Mouse (Mus musculus): Measurements from ENCODE around the gene Mcat.

Mcat gene

GRCm38 (mm10) chr15:83539905-83540304, 23.7 kb downstream of the Mcat start:
- DNase-seq (ENCODE audit: low read depth, low spot score) = no peak

- DNase-seq (ENCODE audit: low read depth, low spot score) = no peak
These were observed 24.7 kb downstream of the Mcat start for GRCm38 (mm10) chr15:83538855-83539254.

- no peak for DNase-seq (ENCODE audit: low read depth, low spot score)
These were observed 27.7 kb downstream of the Mcat start for GRCm38 (mm10) chr15:83535890-83536231.

GRCm38 (mm10) chr15:83534960-83535889, 28.4 kb downstream of the Mcat start:
- peak; percentile 31 for DNase-seq (ENCODE audit: low read depth, low spot score)

GRCm38 (mm10) chr15:83532606-83533005, 31.0 kb downstream of the Mcat start:
- peak; percentile 72 for DNase-seq (ENCODE audit: low read depth, low spot score)

GRCm38 (mm10) chr15:83531961-83532469, 31.6 kb downstream of the Mcat start:
- DNase-seq (ENCODE audit: low read depth, low spot score) = peak; percentile 73

- no peak for DNase-seq (ENCODE audit: low read depth, low spot score)
These were observed 32.9 kb downstream of the Mcat start for GRCm38 (mm10) chr15:83530688-83531087.

- DNase-seq (ENCODE audit: low read depth, low spot score) = no peak
These were observed 33.4 kb downstream of the Mcat start for GRCm38 (mm10) chr15:83530233-83530632.

GRCm38 (mm10) chr15:83529765-83530164, 33.8 kb downstream of the Mcat start:
- peak; percentile 33 for DNase-seq (ENCODE audit: low read depth, low spot score)

GRCm38 (mm10) chr15:83528892-83529291, 34.7 kb downstream of the Mcat start:
- no peak for DNase-seq (ENCODE audit: low read depth, low spot score)

- no peak for DNase-seq (ENCODE audit: low read depth, low spot score)
These were observed 35.8 kb downstream of the Mcat start for GRCm38 (mm10) chr15:83527747-83528146.

- no peak for DNase-seq (ENCODE audit: low read depth, low spot score)
These were observed 36.5 kb downstream of the Mcat start for GRCm38 (mm10) chr15:83527092-83527437.

GRCm38 (mm10) chr15:83526424-83527091, 37.0 kb downstream of the Mcat start, which contains the start of gene Bik:
Bik (plus strand) TSS chr15:83526862.
- DNase-seq (ENCODE audit: low read depth, low spot score) = peak; percentile 83

- DNase-seq (ENCODE audit: low read depth, low spot score) = no peak
These were observed 39.3 kb downstream of the Mcat start for GRCm38 (mm10) chr15:83524333-83524729.

- DNase-seq (ENCODE audit: low read depth, low spot score) = no peak
These were observed 39.8 kb downstream of the Mcat start for GRCm38 (mm10) chr15:83523638-83524332.

GRCm38 (mm10) chr15:83523196-83523595, 40.4 kb downstream of the Mcat start:
- DNase-seq (ENCODE audit: low read depth, low spot score) = no peak

- no peak for DNase-seq (ENCODE audit: low read depth, low spot score)
These were observed 42.7 kb downstream of the Mcat start for GRCm38 (mm10) chr15:83520861-83521382.

- peak; percentile 89 for DNase-seq (ENCODE audit: low read depth, low spot score)
These were observed 45.2 kb downstream of the Mcat start for GRCm38 (mm10) chr15:83518215-83519048.

GRCm38 (mm10) chr15:83515018-83515417, 48.6 kb downstream of the Mcat start:
- DNase-seq (ENCODE audit: low read depth, low spot score) = no peak

GRCm38 (mm10) chr15:83512489-83513281, 50.9 kb downstream of the Mcat start:
- DNase-seq (ENCODE audit: low read depth, low spot score) = peak; percentile 84
